Mouse (Mus musculus): ENCODE measurements around the gene Suox.
"Not testable (repeated sequence)": the region's sequence is repeated elsewhere in the genome, so short reads cannot be mapped to it uniquely, and the experiment has no call there.

Gene Suox

GRCm38 (mm10) chr10:128673763-128674468 lies at the start of gene Suox:
TSS of gene Suox (minus strand) at chr10:128674073.
- peak; percentile 93 for DNase-seq

DNA sequence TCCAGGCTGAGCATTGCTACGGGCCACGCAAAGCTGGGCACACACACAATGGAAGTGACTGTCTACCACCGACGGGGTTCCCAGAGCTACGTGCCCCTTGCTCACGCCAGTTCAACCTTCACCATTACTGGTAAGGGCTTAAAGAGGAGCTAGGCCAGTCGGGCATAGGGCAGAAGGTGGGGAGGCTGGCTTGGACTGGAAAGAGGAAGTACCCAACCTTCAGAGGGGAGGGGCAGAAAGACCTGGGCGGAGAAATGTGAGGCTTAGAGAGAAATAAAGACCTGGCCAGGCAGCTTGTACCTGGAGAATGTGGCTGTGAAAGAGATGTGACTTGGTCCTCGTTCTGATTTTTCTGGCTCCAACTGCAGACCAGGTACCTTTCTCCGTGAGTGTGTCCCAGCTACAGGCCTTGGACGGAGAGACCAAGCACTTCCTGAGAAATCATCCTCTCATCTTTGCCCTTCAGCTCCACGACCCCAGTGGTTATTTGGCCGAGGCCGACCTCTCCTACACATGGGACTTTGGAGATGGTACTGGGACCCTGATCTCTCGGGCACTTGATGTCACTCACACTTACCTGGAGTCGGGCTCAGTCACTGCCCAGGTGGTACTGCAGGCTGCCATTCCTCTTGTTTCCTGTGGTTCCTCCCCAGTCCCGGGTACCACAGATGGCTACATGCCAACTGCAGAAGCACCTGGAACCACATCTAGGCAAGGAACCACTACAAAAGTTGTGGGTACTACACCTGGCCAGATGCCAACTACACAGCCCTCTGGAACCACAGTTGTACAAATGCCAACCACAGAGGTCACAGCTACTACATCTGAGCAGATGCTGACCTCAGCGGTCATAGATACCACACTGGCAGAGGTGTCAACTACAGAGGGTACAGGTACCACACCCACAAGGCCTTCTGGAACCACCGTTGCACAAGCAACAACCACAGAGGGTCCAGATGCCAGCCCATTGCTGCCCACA lies 42.0 kb upstream of the Suox start:
- no peak for DNase-seq

GRCm38 (mm10) chr10:128711318-128711717 lies 37.4 kb upstream of the Suox start:
- DNase-seq = not testable (repeated sequence)

DNA sequence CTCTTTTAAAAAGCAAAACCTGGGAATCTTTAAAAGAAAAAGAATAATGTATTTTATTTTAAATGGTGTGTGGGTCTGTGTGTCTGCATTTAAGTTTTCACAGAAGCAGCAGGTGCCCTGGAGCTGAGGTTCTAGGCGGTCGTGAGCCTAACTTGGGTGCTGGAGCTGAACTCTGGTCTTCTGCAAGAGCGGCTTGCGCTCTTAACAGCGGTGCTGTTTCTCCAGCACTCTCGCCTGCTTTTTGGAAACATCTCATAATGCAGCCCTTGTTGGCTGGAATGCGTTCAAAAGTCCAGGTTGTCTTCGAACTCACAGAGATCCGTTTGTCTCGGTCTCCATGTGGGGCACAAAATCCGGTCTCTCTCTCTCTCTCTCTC lies 31.4 kb upstream of the Suox start:
- DNase-seq = peak; percentile 30

DNA sequence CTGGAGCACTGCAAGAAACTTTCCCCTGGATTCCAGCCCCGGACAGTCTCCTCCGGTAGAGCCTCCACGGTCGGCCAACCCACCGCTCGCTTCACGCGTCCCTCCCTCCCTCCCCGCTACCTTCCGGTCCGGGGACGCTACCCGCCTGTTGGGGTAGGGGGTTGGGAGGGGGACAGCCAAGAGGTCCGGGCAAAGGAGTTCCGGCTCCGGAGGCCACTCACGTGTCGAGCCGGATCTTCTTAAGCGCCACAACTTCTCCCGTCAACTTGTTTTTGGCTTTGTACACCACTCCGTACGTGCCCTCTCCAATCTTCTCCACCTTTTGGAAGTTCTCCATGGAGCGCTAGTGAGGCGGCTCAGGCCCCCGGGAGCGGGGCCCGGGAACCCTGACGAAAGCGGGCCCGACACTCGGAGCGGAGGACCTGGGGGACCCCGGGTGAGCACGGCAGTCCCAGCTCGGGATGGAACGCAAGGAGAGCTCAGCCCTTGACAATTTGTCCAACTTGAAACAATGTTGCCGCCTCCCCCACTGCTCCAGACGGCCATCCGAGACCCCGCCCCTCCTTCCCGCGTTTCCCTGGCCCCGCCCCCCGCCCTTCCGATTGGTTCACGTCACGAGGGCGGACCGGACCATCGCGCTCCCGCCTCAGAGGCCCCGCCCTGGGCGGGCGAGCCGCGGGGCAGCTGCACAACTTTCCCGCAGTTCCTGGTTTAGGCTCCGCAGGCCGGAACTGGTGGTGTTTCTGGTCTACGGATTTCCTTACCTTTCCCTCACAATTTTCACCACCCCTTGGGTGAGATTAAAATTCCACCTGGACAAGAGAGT lies 30.8 kb upstream of the Suox start, which contains the start of gene Cdk2:
TSS of gene Cdk2 (minus strand) at position 541 of the 826 bp plus-strand sequence.
- DNase-seq = peak; percentile 98

GRCm38 (mm10) chr10:128703895-128704294 lies 30.0 kb upstream of the Suox start, which contains the start of gene Pmel:
TSS of gene Pmel (plus strand) at chr10:128704195.
- no peak for DNase-seq

DNA sequence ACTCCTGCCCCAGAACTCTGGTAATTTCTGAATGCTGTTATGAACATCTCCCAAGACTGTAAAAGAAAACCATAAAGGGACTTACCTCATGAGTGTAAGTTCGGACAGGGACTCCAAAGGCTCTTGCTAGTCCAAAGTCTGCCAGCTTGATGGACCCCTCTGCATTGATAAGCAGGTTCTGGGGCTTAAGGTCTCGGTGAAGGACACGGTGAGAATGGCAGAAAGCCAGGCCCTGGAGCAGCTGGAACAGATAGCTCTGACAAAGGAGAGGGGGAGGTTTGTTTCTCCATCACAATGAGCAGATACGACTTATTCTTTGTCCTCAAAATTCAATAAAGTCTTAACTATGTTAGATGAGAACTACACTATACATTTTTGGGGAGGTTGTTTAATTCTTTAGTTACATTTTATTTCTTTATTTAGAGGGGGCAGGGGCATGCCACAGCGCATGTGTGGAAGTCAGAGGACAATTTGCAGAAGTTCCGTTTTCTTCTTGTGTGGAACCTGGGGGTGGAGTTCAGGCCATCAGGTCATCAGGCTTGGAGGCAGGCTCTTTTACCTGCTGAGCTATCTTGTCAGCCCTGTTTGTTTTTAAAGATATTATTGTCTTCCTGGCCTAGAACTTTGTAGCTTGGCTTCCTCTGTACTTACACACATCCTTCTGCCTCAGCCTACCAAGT lies 28.6 kb upstream of the Suox start:
- no peak for DNase-seq

GRCm38 (mm10) chr10:128700712-128701111 lies 26.8 kb upstream of the Suox start:
- no peak for DNase-seq

DNA sequence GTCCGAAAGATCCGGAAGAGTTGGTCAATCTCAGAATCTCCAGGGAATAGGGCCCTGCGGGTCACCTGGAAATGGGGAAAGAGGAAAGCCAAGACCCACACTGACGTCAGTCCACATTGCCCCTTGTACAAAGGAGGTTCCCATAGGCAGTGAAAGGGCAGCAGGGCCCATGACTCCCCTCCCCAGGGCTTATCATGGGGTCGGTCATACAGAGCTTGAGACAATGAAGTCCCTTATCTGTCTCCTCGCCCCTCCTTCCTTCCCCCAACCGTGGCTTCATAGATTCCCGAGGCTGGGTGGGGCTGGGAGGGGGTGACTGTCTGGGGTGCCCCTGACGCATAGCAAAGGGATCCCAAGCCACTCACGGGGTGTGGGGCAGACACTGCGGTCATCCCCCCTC lies 25.7 kb upstream of the Suox start:
- DNase-seq = no peak

DNA sequence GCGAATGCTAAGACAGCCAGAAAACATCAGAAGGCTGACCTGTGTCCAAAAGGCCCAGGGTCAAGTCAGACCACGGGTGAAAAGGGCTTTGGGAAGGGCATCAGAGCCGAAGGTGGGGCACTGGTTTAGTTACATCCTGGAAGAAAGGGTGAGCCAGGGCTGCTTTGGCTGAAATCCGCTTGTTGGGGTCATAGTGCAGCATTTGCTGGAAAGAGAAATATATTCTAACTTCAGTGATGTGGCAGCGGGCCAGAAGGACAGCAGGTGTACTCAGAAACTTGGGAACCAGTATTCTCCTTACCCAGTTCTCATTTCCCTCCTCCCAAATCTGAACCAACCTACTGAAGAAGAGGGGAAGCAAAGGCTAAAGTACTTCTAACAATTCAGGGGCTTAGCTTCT lies 25.1 kb upstream of the Suox start:
- peak; percentile 66 for DNase-seq

DNA sequence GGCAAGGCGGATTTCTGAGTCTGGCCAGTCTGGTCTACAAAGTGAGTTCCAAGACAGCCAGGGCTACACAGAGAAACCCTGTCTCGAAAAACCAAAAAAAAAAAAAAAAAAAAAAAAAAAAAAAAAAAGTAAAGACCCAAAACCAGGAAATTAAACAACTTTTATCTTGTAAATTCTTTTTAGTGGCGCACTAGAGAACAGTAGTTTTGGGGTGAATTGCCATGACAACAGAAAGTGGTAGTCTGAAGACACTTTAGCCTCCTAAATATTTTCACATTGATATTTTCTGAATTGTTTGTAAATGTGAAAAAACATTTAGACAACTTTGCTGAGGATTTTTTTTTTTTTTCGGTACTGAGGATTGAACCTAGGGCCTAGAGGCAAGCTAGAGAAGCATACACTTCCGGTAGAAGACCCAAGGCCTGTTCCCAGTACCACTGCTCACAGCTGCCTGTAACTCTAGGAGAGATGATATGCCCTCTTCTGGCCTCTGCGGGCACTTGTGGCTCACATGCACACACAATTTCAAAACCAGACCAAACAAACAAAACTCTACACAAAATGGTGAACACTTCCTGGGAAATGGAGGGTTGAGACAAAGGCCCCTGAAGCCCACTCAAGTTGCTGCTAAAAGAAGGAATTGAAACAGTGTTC lies 23.3 kb upstream of the Suox start:
- no peak for DNase-seq

- DNase-seq = peak; percentile 98
Observed at GRCm38 (mm10) chr10:128695992-128696807, 22.3 kb upstream of the Suox start, which contains the start of gene Rab5b. TSS of gene Rab5b (minus strand) at chr10:128696264.

DNA sequence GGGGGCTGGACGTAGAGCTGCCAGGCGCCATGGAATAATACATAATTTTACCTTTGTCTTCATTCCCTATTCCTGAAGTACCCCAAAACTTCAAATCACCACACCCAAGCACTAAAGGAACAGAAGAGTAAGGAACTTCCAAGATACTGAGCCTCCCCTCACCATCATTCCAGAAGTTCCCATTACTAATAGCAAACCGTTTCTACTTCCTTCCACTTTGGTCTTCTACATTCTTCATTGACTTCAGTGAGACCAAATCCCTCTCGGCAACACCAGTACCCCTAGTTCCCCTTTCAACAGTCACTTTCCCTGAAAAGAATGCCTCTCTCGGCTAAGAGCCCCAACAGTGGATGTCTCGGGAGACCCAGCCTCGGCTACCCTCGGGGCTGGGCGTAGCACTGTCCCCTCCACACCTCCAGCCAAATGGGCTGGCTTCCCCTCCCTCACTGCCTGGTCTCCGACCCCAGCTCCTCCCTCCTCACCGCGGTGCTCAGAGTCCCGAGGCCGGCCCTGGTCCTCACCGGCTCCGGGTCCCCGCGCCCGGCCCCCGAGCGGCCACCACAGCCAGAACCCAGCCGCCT lies 21.6 kb upstream of the Suox start:
- no peak for DNase-seq

DNA sequence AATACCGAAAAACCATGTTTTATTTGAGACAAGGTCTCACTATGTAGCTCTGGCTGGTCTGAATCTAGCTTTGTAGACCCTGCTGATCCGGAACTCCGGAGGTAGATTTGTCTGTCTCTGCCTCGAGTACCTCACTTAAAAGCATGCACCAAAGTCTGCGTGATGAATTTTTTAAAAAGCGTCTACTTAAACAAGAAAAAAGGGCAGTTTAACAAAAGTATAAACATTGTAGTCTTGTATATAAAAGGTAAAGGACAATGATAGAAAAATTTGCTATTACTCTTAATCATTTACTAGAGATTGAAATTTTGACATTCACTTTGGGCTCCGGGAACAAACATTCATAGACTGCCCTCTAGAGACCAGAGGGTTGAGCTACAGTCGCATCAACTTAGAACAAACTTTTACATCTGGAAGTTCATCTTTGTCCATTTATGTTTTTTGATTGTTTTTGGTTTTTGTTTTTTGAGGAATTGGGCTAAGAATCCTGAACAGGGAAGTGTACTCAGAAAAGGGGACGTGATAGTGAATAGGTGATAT lies 666 bp upstream of the Suox start:
- peak; percentile 50 for DNase-seq

- DNase-seq = no peak
Observed at GRCm38 (mm10) chr10:128671148-128671547, 2.7 kb downstream of the Suox start.

- DNase-seq = peak; percentile 87
Observed at GRCm38 (mm10) chr10:128668790-128669672, 4.8 kb downstream of the Suox start.

DNA sequence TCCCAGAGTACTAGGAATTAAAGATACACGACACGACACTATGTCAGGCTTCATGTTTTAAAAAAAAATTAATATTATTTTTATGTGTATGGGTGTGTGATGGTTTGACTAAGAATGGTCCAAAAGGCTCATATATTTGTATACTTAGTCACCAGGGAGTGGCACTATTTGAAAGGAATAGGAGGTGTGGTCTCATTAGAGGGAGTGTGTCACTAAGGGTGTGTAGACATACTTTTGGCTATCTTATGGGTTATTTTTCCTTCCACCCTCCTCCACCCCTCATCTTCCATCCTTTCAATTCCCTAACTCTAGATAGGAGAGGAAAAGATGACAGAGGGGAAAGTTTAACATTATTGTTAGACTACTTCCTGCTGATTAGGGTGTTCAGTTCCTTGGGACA lies 8.1 kb downstream of the Suox start:
- DNase-seq = no peak

DNA sequence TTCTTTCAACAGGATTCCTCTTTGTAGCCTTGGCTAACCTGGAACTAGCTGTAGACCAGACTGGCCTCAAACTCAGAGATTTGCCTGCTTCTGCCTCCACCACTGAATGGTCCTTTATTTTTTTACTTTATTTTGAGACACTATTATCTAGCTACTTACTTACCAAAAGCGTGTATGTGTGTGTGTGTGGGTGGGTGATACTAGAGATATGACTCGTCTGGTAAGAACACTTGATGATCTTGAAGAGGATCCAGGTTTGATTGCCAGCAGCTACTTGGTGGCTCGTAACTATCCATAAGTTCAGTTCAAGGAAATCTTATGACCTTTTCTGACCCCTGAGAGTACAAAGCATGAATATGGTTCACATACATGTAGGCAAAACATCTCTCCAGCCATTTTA lies 8.6 kb downstream of the Suox start:
- no peak for DNase-seq

- DNase-seq = no peak
Observed at GRCm38 (mm10) chr10:128664808-128665207, 9.1 kb downstream of the Suox start.
